Mouse (Mus musculus): ENCODE results near the gene Bco2.

The Bco2 gene

GRCm38 (mm10) chr9:50555094-50555446, at the start of gene Bco2:
TSS of gene Bco2 (minus strand) at chr9:50555181.
- in situ Hi-C loops (cut with MboI, MseI) = no loop called here

- in situ Hi-C loops (cut with MboI, MseI) = loop anchor here (10.0 kb wide), 1 partner anchor 80 kb away; the partner anchor contains the start of gene Pts
Observed at GRCm38 (mm10) chr9:50604338-50604737, 49.4 kb upstream of the Bco2 start.

GRCm38 (mm10) chr9:50603998-50604324, 49.0 kb upstream of the Bco2 start:
- in situ Hi-C loops (cut with MboI, MseI) = loop anchor here (10.0 kb wide), 1 partner anchor 79 kb away; the partner anchor contains the start of gene Pts

GRCm38 (mm10) chr9:50603189-50603997, 48.4 kb upstream of the Bco2 start, which contains the start of the genes Sdhd and Timm8b:
TSS of gene Sdhd (minus strand) at chr9:50603812.
TSS of gene Timm8b (plus strand) at chr9:50603910.
- in situ Hi-C loops (cut with MboI, MseI) = loop anchor here (10.0 kb wide), 1 partner anchor 79 kb away; the partner anchor contains the start of gene Pts

GRCm38 (mm10) chr9:50602055-50602845, 47.3 kb upstream of the Bco2 start:
- in situ Hi-C loops (cut with MboI, MseI) = loop anchor here (10.0 kb wide), 1 partner anchor 77 kb away; the partner anchor contains the start of gene Pts

- in situ Hi-C loops (cut with MboI, MseI) = loop anchor here (10.0 kb wide), 1 partner anchor 77 kb away; the partner anchor contains the start of gene Pts
Observed at GRCm38 (mm10) chr9:50601536-50601935, 46.6 kb upstream of the Bco2 start.

GRCm38 (mm10) chr9:50596973-50597372, 42.0 kb upstream of the Bco2 start:
- in situ Hi-C loops (cut with MboI, MseI) = loop anchor here (5.0 kb wide), 1 partner anchor 135 kb away; no protein-coding TSS in a partner anchor

GRCm38 (mm10) chr9:50594794-50595417, 39.9 kb upstream of the Bco2 start:
- in situ Hi-C loops (cut with MboI, MseI) = loop anchor here (5.0 kb wide), 1 partner anchor 133 kb away; no protein-coding TSS in a partner anchor

- in situ Hi-C loops (cut with MboI, MseI) = no loop called here
Observed at GRCm38 (mm10) chr9:50593544-50593943, 38.6 kb upstream of the Bco2 start.

GRCm38 (mm10) chr9:50592955-50593354, 38.0 kb upstream of the Bco2 start:
- in situ Hi-C loops (cut with MboI, MseI) = no loop called here

GRCm38 (mm10) chr9:50590856-50591518, 36.0 kb upstream of the Bco2 start:
- in situ Hi-C loops (cut with MboI, MseI) = no loop called here

- in situ Hi-C loops (cut with MboI, MseI) = loop anchor here (5.0 kb wide), 1 partner anchor 40 kb away; no protein-coding TSS in a partner anchor
Observed at GRCm38 (mm10) chr9:50586955-50587354, 32.0 kb upstream of the Bco2 start.

- in situ Hi-C loops (cut with MboI, MseI) = loop anchor here (5.0 kb wide), 1 partner anchor 38 kb away; no protein-coding TSS in a partner anchor
Observed at GRCm38 (mm10) chr9:50585145-50585818, 30.3 kb upstream of the Bco2 start.

GRCm38 (mm10) chr9:50580370-50580769, 25.4 kb upstream of the Bco2 start:
- in situ Hi-C loops (cut with MboI, MseI) = no loop called here

- in situ Hi-C loops (cut with MboI, MseI) = no loop called here
Observed at GRCm38 (mm10) chr9:50569599-50570525, 14.9 kb upstream of the Bco2 start.

- in situ Hi-C loops (cut with MboI, MseI) = no loop called here
Observed at GRCm38 (mm10) chr9:50567881-50568280, 12.9 kb upstream of the Bco2 start.

- in situ Hi-C loops (cut with MboI, MseI) = no loop called here
Observed at GRCm38 (mm10) chr9:50567372-50567771, 12.4 kb upstream of the Bco2 start.

GRCm38 (mm10) chr9:50565940-50566339, 11.0 kb upstream of the Bco2 start:
- in situ Hi-C loops (cut with MboI, MseI) = no loop called here

- in situ Hi-C loops (cut with MboI, MseI) = no loop called here
Observed at GRCm38 (mm10) chr9:50565173-50565572, 10.2 kb upstream of the Bco2 start.

Data from T-helper 2 cell (primary cell).